9 mouse cellular contexts compared by ENCODE assay signal in the genomic region with DNA sequence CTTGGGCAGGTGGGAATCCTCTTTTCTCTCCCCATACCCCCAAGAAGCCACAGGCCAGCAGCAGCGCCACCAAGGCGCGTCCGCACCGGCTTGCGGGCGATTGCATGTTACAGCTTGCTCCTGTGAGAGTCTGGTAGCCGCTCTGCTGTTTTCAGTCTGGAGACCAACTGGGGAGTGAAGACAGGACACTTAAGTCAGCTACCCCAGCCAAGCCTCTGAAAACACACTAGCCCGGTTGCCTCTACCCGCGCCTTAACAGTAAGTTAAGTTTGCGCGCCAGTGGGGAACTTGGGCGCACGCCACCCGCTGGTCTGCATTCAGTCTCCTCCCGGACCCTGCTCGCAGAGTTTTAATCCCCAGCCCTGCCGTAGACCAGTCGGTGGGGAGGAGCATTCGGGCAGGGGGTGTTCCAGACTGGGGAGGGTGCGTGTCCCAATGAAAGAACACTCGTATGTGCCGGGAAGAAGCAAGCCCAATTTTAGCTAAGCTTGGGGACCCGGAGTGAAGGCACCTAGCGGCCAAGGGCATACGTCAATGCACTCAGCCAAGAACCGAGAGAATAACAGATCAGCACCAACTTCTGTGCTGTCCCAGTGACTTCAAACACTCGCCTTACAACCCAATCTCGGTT. TPM values are rescaled to one million over a fixed set of nuclear protein-coding genes. Genes with fewer than 3 reads are reported as not detected.
A peak's percentile ranks its signal among the peaks of the same experiment; 100 is the strongest.
DNase-seq lines count a peak whose midpoint lies in the region; ATAC-seq lines count a peak whose summit lies in the region.
"Had no signal": no experiment of that assay in that cellular context is flagged by ENCODE, and none has a peak within 500 bp of the region (broad histone marks: within the 10 kb centered on the region; RNA-seq: fewer than 3 reads in every experiment).

No protein-coding gene starts in this region.

- no peaks in the 10 kb centered on the region for H3K36me3 ChIP-seq in forebrain, embryonic 16.5 days (ENCODE audit: control insufficient read depth, insufficient read depth)

- intact Hi-C loops in heart, postnatal 25 days (cut with DNase I), result loop anchor here (2.0 to 10.0 kb wide), 3 partner anchors 25 to 183 kb away; no protein-coding TSS in a partner anchor

- H3K4me3 ChIP-seq in forebrain, embryonic 16.5 days (replicated peaks; ENCODE audit: low read length), result peak overlapping the region; percentile 63

- no peaks in the 10 kb centered on the region for H3K27me3 ChIP-seq in forebrain, embryonic 16.5 days (replicated peaks; ENCODE audit: control insufficient read depth, insufficient read depth, low read length)

- peaks cover 10% of the 10 kb centered on the region for H3K4me1 ChIP-seq in forebrain, embryonic 16.5 days (replicated peaks; ENCODE audit: control insufficient read depth, insufficient read depth, low read length)

- peak overlapping the region; percentile 51 for H3K27ac ChIP-seq in forebrain, embryonic 16.5 days (ENCODE audit: low read length)

- peak; percentile 12 to 34 for DNase-seq in urinary bladder, adult 18-20 months (ENCODE audit: low spot score in 2 of 2)
- no peak for DNase-seq in urinary bladder, postnatal 10 days (ENCODE audit: low spot score)
- peak; percentile 44 for DNase-seq in heart, postnatal 25 days (ENCODE audit: low spot score)
- DNase-seq in layer of hippocampus, postnatal 10 days (ENCODE audit: low spot score in 2 of 2), result peak; percentile 51 to 70
- DNase-seq in lung, postnatal 10 days, result peak; percentile 60
- peak; percentile 11 for DNase-seq in ovary, postnatal 14 days (ENCODE audit: low spot score)
- no peak for DNase-seq in thymus, postnatal 14 days

- peak; percentile 83 for ATAC-seq in forebrain, embryonic 16.5 days
- ATAC-seq: Patski had no signal

- no peaks in the 10 kb centered on the region for H3K9me3 ChIP-seq in forebrain, embryonic 16.5 days (ENCODE audit: control insufficient read depth, low read length)

- H3K9ac ChIP-seq in forebrain, embryonic 16.5 days (replicated peaks; ENCODE audit: low read depth, low read length), result peak overlapping the region; percentile 66

- peak overlapping the region; percentile 99 for H3K4me2 ChIP-seq in forebrain, embryonic 16.5 days (ENCODE audit: low read length)

- WGBS in forebrain, embryonic 16.5 days, result under 1% methylated on average over 30 of the region's 30 CpGs

RNA-seq across cellular contexts. Expression of a gene that starts 0.7 kb away (rescaled TPM):
- polyA plus RNA-seq in forebrain, embryonic 16.5 days (2015; fragmentation: Nextera tagmentation; extraction: Ambion mirVana), result 46.1 and 61.4 TPM in 2 replicates
- total RNA-seq in heart, postnatal 25 days (2021), result 10 to 100 TPM; 15.9 to 20.4 TPM
- 100 to 1,000 TPM; 134 to 138 TPM for total RNA-seq in layer of hippocampus, postnatal 10 days (2021)

Comparison
In these comparisons a context has a peak if more than half of its experiments do, and no peak if none do; other contexts are left out.
1. DNase-seq: peak in urinary bladder, adult 18-20 months (2 of 2), heart, postnatal 25 days (single experiment), layer of hippocampus, postnatal 10 days (2 of 2), lung, postnatal 10 days (single experiment) and ovary, postnatal 14 days (single experiment); none in urinary bladder, postnatal 10 days (single experiment) and thymus, postnatal 14 days (single experiment).
2. RNA of a gene that starts 0.7 kb away (total RNA-seq): 134 to 138 TPM in layer of hippocampus, postnatal 10 days; 15.9 to 20.4 TPM in heart, postnatal 25 days; every median in the first group is over 4 times any median in the second.